Mouse (Mus musculus): ENCODE data around the gene Ldlrad1. TPM values are rescaled to one million over a fixed set of nuclear protein-coding genes. Genes with fewer than 3 reads are reported as not detected.
A peak's percentile ranks its signal among the peaks of the same experiment; 100 is the strongest.

Gene Ldlrad1
- polyA plus RNA-seq, 1 experiment from 2014 or later = not detected

DNA sequence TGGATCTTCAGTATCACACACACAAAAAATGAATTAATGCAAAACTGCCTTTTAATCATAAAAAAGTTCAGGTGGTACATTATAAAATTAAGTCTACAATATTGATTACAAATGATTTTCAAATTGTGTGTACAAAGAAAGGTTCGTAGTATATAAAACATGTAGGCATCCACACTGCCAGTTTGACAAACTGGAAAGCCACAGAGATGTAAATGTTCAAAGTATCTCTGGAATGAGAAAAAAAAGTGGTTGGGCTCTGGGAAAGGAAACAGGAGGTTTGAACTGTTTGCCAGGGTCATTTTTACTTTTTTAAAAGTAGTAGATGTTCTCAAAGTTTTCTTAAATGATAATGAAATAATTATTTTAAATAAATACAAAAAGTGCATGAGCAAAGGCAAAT is 37.1 kb downstream of the Ldlrad1 start:
- Histone ChIP-seq H3K4me3 (ENCODE audit: low read depth, low read length) (no peak overlapping the region), H3K27me3 (ENCODE audit: control insufficient read depth, insufficient read depth, low read length) (no peaks in the 10 kb centered on the region), H3K9me3 (ENCODE audit: control insufficient read depth, low read length) (no peaks in the 10 kb centered on the region), H3K4me1 (replicated peaks; ENCODE audit: control insufficient read depth, insufficient read depth, low read length) (0 out of 2 replicates have a peak, but pooled peaks cover 3% of the 10 kb centered on the region), H3K36me3 (ENCODE audit: control insufficient read depth, insufficient read depth, low read length) (no peaks in the 10 kb centered on the region; the same call in 1 of the 2 replicates), H3K27ac (ENCODE audit: low read depth, low read length) (no peak overlapping the region), H3K4me2 (ENCODE audit: low read depth, low read length, severe bottlenecking) (no peak overlapping the region), H3K9ac (ENCODE audit: low read length) (no peak overlapping the region)
- ATAC-seq (replicated peaks; ENCODE audit: low FRiP score) (no peak), DNase-seq (ENCODE audit: low spot score) (no peak)
- WGBS = 91% methylated on average over 1 of the region's 1 CpGs

DNA sequence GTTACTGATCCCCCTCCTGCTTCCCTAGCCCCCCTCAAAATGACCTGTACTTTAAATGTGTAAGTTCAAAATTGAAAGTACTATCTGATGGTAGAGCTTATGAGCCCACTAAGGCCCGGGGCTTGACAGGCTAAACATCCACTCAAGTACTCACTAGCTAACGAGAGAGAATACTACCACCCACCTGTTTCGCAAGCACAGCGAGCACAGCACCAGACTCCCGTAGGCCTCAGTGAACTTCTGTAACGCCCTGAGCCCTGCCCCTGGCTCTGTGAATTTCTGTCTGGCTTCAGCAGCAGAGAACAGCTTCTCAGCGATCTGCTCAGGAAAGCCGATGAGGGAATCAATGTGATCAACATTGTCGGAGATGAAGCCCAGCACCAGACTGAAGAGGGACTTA is 38.1 kb downstream of the Ldlrad1 start:
- no peak for ATAC-seq (replicated peaks; ENCODE audit: low FRiP score)
- no peak for DNase-seq (ENCODE audit: low spot score)
- H3K27ac ChIP-seq (ENCODE audit: low read depth, low read length) = no peak overlapping the region
- H3K9me3 ChIP-seq (ENCODE audit: control insufficient read depth, low read length) = no peaks in the 10 kb centered on the region
- H3K4me2 ChIP-seq (ENCODE audit: low read depth, low read length, severe bottlenecking) = no peak overlapping the region
- 0 out of 2 replicates have a peak, but pooled peaks cover 3% of the 10 kb centered on the region for H3K4me1 ChIP-seq (replicated peaks; ENCODE audit: control insufficient read depth, insufficient read depth, low read length)
- 82% methylated on average over 9 of the region's 9 CpGs for WGBS
- H3K4me3 ChIP-seq (ENCODE audit: low read depth, low read length) = no peak overlapping the region
- no peaks in the 10 kb centered on the region for H3K36me3 ChIP-seq (ENCODE audit: control insufficient read depth, insufficient read depth, low read length)
- H3K9ac ChIP-seq (ENCODE audit: low read length) = no peak overlapping the region
- H3K27me3 ChIP-seq (ENCODE audit: control insufficient read depth, insufficient read depth, low read length) = no peaks in the 10 kb centered on the region

DNA sequence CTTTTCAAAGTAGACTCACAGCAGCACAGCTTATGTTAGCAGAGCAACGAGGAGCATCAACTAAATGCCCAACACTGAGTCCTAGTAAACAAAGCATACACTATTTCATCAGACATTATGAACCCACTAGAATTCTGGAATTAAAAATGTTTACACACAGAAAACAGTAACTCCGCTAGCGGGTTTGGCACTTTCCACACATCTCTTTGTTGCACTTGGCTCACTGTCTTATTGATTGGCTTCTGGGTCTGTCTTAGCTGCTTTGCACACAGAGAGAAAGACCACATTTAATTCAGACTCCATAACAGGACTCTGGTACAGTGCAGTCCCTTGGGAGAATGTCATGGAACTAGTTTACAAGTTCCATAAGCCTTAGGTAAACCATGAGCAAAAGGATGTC is 39.1 kb downstream of the Ldlrad1 start:
- no peak overlapping the region for H3K9ac ChIP-seq (ENCODE audit: low read length)
- DNase-seq (ENCODE audit: low spot score) (no peak), ATAC-seq (replicated peaks; ENCODE audit: low FRiP score) (no peak)
- no peak overlapping the region for H3K4me2 ChIP-seq (ENCODE audit: low read depth, low read length, severe bottlenecking)
- WGBS = 92% methylated on average over 3 of the region's 3 CpGs
- no peaks in the 10 kb centered on the region for H3K27me3 ChIP-seq (ENCODE audit: control insufficient read depth, insufficient read depth, low read length)
- H3K9me3 ChIP-seq (ENCODE audit: control insufficient read depth, low read length) = no peaks in the 10 kb centered on the region
- no peak overlapping the region for H3K27ac ChIP-seq (ENCODE audit: low read depth, low read length)
- no peak overlapping the region for H3K4me3 ChIP-seq (ENCODE audit: low read depth, low read length)
- 0 out of 2 replicates have a peak, but pooled peaks cover 3% of the 10 kb centered on the region for H3K4me1 ChIP-seq (replicated peaks; ENCODE audit: control insufficient read depth, insufficient read depth, low read length)
- H3K36me3 ChIP-seq (ENCODE audit: control insufficient read depth, insufficient read depth, low read length) = no peaks in the 10 kb centered on the region

DNA sequence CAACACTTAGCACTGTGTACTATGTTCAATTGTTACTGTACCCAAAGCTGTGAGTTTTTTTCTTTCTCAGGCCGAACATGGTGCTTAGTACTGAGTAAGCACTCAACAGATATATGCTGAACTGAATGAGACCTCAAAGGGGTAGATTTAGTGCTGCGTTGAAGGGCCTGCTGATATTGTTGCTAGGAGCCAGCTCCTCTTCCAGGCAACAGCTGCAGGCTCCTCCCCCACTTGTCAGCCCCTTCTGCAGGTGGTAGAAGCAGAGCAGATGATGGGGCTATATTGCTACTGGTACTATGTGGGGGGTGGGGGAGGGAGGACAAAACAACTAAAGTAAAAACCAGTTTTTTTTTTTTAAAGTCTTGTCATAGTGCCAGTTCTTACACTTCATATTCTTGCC is 40.5 kb downstream of the Ldlrad1 start:
- H3K4me1 ChIP-seq (replicated peaks; ENCODE audit: control insufficient read depth, insufficient read depth, low read length) = 0 out of 2 replicates have a peak, but pooled peaks cover 3% of the 10 kb centered on the region
- no peak overlapping the region for H3K4me2 ChIP-seq (ENCODE audit: low read depth, low read length, severe bottlenecking)
- no peaks in the 10 kb centered on the region for H3K9me3 ChIP-seq (ENCODE audit: control insufficient read depth, low read length)
- H3K27ac ChIP-seq (ENCODE audit: low read depth, low read length) = 0 out of 2 replicates have a peak overlapping the region, but pooled peaks have one; percentile 7
- ATAC-seq (replicated peaks; ENCODE audit: low FRiP score) = no peak
- WGBS = 75% methylated on average over 2 of the region's 2 CpGs
- H3K27me3 ChIP-seq (ENCODE audit: control insufficient read depth, insufficient read depth, low read length) = no peaks in the 10 kb centered on the region
- no peak for DNase-seq (ENCODE audit: low spot score)
- no peak overlapping the region for H3K4me3 ChIP-seq (ENCODE audit: low read depth, low read length)
- no peak overlapping the region for H3K9ac ChIP-seq (ENCODE audit: low read length)
- H3K36me3 ChIP-seq (ENCODE audit: control insufficient read depth, insufficient read depth, low read length) = no peaks in the 10 kb centered on the region

DNA sequence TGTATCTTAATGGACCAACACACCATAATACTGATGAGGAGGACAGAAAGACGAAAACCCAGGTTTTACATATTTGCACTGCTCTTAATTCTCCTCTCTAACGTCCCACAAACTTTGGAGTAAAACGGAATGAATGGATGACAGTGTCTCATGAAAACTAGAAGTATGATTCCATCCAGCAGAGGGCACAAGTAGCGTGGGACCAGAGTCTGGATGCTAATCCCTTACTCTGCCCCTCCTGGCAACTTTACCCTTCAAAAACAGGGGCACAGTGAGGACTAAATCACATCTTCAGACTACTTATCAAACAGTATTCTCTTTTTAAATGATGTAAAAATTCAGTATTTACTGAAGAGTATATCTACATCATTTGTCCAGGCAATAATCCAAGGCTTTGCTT is 41.5 kb downstream of the Ldlrad1 start:
- Histone ChIP-seq H3K4me2 (ENCODE audit: low read depth, low read length, severe bottlenecking) (no peak overlapping the region), H3K4me1 (replicated peaks; ENCODE audit: control insufficient read depth, insufficient read depth, low read length) (0 out of 2 replicates have a peak, but pooled peaks cover 3% of the 10 kb centered on the region), H3K36me3 (ENCODE audit: control insufficient read depth, insufficient read depth, low read length) (no peaks in the 10 kb centered on the region), H3K9me3 (ENCODE audit: control insufficient read depth, low read length) (no peaks in the 10 kb centered on the region), H3K27me3 (ENCODE audit: control insufficient read depth, insufficient read depth, low read length) (no peaks in the 10 kb centered on the region), H3K4me3 (ENCODE audit: low read depth, low read length) (no peak overlapping the region), H3K9ac (ENCODE audit: low read length) (no peak overlapping the region), H3K27ac (ENCODE audit: low read depth, low read length) (no peak overlapping the region)
- 31% methylated on average over 4 of the region's 4 CpGs for WGBS
- ATAC-seq (replicated peaks; ENCODE audit: low FRiP score) = no peak
- DNase-seq (ENCODE audit: low spot score) = no peak

DNA sequence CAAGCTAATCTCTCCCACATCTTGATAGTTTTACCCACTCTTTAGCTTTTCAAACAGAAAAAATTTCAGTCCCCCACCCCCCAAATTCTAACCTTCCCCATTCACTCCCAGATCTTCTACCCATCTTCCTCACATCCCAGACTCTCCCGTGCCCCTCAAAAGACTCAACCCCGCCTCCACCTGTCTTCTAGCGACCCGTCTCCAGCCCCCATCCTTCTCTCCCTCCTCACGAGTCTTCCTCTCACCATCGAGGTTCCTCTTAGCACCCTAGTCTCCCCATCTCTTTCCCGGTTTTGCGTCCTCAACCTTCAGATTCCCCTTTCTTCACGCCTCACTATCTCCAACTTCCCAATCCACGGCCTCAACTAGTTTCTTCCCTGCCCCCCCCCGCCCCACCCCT is 43.5 kb downstream of the Ldlrad1 start:
- DNase-seq (ENCODE audit: low spot score) = peak; percentile 51
- Histone ChIP-seq H3K27me3 (ENCODE audit: control insufficient read depth, insufficient read depth, low read length) (no peaks in the 10 kb centered on the region), H3K4me2 (ENCODE audit: low read depth, low read length, severe bottlenecking) (peak overlapping the region; percentile 74), H3K4me3 (ENCODE audit: low read depth, low read length) (peak overlapping the region; percentile 81), H3K9ac (ENCODE audit: low read length) (peak overlapping the region; percentile 78), H3K36me3 (ENCODE audit: control insufficient read depth, insufficient read depth, low read length) (no peaks in the 10 kb centered on the region), H3K4me1 (replicated peaks; ENCODE audit: control insufficient read depth, insufficient read depth, low read length) (0 out of 2 replicates have a peak, but pooled peaks cover 3% of the 10 kb centered on the region), H3K9me3 (ENCODE audit: control insufficient read depth, low read length) (no peaks in the 10 kb centered on the region), H3K27ac (ENCODE audit: low read depth, low read length) (no peak overlapping the region)
- 0% methylated on average over 11 of the region's 11 CpGs for WGBS
- ATAC-seq (replicated peaks; ENCODE audit: low FRiP score) = no peak

DNA sequence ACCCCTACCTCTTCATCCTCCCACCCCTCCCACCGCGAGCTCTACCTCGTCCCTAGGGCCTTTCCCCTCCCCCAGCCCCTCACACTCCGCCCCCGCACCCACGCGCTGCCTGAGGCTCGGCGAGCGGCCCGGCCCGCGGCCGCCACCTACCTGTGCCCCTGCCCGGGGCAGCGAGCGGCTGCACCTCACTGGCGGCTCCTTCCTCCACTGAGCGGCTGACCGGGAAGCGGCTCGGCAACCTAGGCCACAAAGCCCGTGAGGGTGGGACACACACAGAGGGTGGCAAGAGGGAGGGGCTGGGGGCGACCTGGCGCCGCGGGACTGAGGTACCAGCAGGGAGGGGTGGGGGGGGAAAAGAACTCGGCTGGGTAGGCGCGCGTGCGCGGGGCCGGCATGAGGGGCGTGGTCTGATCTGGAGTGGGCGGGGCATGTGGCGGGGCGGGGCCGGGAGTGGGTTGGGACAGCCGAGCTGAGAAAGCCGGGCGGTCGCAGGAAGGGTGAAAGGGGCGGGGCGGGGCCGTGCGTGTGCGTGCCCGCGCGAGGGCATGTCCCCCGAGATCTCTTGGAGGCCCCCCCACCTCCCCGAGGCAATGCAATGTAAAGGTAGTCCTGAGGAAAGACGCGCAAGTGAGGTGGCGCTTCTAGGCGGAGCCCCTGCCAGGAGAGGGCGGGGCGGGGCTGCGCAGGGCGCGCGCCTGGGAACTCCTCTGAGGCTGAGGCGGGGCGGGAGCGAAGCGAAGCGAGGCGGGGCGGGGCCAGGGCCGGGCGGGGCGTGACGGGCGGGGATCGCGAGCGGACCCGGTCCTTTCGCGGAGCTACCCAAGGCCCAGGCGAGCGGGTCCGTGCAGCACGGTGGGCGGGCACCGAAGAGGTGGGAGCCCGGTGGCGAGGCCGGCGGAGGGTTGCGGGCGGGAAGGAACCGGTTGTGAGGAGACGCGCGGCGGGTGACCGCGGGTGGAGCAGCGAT is 44.4 kb downstream of the Ldlrad1 start, which contains the start of the genes Lrrc42 and Hspb11:
Lrrc42 (minus strand) TSS at position 408 of the 967 bp plus-strand sequence.
Hspb11 (plus strand) TSS at position 469 of the 967 bp plus-strand sequence.
- DNase-seq (ENCODE audit: low spot score) (peak; percentile 99), ATAC-seq (replicated peaks; ENCODE audit: low FRiP score) (peak; percentile 96)
- Histone ChIP-seq H3K4me3 (ENCODE audit: low read depth, low read length) (peak within 1 kb of the TSS; percentile 81), H3K9me3 (ENCODE audit: control insufficient read depth, low read length) (no peaks in the 10 kb centered on the region), H3K4me2 (ENCODE audit: low read depth, low read length, severe bottlenecking) (peak within 1 kb of the TSS; percentile 74), H3K27me3 (ENCODE audit: control insufficient read depth, insufficient read depth, low read length) (no peaks in the 10 kb centered on the region), H3K27ac (ENCODE audit: low read depth, low read length) (peak within 1 kb of the TSS; percentile 41; the same call in 1 of the 2 replicates), H3K4me1 (replicated peaks; ENCODE audit: control insufficient read depth, insufficient read depth, low read length) (0 out of 2 replicates have a peak, but pooled peaks cover 3% of the 10 kb centered on the region), H3K9ac (ENCODE audit: low read length) (peak within 1 kb of the TSS; percentile 78), H3K36me3 (ENCODE audit: control insufficient read depth, insufficient read depth, low read length) (no peaks in the 10 kb centered on the region)
- under 1% methylated on average over 92 of the region's 101 CpGs for WGBS

DNA sequence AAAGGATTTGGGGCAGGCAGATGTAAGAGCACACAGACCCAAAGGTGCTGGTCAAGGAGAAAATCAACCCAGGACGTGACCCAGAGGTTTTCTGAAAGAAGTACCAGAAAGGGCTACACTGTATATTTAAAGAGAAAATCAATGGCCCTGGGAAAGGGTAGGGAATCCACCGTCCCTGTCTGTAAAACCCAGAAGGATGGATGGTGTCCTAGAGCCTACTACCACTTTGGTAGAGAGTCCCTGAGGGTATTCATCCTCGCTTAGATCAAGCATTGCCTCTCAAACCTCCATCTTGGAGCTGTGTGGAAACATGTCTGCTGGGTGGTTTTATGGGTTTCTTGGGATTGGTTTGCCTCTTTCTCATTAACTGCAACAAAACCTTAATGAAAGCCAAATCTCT is 45.4 kb downstream of the Ldlrad1 start:
- H3K4me2 ChIP-seq (ENCODE audit: low read depth, low read length, severe bottlenecking) = peak overlapping the region; percentile 50
- no peaks in the 10 kb centered on the region for H3K9me3 ChIP-seq (ENCODE audit: control insufficient read depth, low read length)
- no peaks in the 10 kb centered on the region for H3K36me3 ChIP-seq (ENCODE audit: control insufficient read depth, insufficient read depth, low read length)
- ATAC-seq (replicated peaks; ENCODE audit: low FRiP score) = no peak
- H3K9ac ChIP-seq (ENCODE audit: low read length) = peak overlapping the region; percentile 78
- WGBS = 13% methylated on average over 3 of the region's 3 CpGs
- peak overlapping the region; percentile 81 for H3K4me3 ChIP-seq (ENCODE audit: low read depth, low read length)
- no peaks in the 10 kb centered on the region for H3K27me3 ChIP-seq (ENCODE audit: control insufficient read depth, insufficient read depth, low read length)
- 0 out of 2 replicates have a peak, but pooled peaks cover under 1% of the 10 kb centered on the region for H3K4me1 ChIP-seq (replicated peaks; ENCODE audit: control insufficient read depth, insufficient read depth, low read length)
- no peak for DNase-seq (ENCODE audit: low spot score)
- H3K27ac ChIP-seq (ENCODE audit: low read depth, low read length) = no peak overlapping the region

Data from forebrain, embryonic 11.5 days (tissue).